Mouse (Mus musculus): ENCODE data around the gene A4galt.

- TF ChIP-seq CTCF (IDR thresholded peaks at IDR 0.05; ENCODE audit: control insufficient read depth, insufficient read depth, insufficient replicate concordance, low read depth, low read length) (no peak), POLR2A (IDR thresholded peaks at IDR 0.05; ENCODE audit: control insufficient read depth, low read depth, low read length) (no peak)
Observed at GRCm38 (mm10) chr15:83249535-83250287, 1.9 kb downstream of the A4galt start.
